Mouse (Mus musculus) midbrain, embryonic 14.5 days (tissue): ENCODE results near the gene Ttll11. TPM values are rescaled to one million over a fixed set of nuclear protein-coding genes. Genes with fewer than 3 reads are reported as not detected.
A peak's percentile ranks its signal among the peaks of the same experiment; 100 is the strongest.

ENCODE experiments used
- ATAC-seq: fragments of 200-750 bp; cut with Nextera tagmentation; 2 replicates; pipeline ENCODE4 v1.8.0; 2017; ENCODE audit warnings: moderate number of reproducible peaks, moderate library complexity; ENCODE audit not compliant: low FRiP score, low TSS enrichment
- DNase-seq: peaks from one replicate; pipeline ENCODE4 v3.0.0-alpha.2; 2015
- H3K27ac ChIP-seq: fragments of 300-500 bp; sonication (generic); replicated peaks from 2 replicates; pipeline ENCODE4 v1.5.1; 2014; ENCODE audit warnings: mild to moderate bottlenecking, low read depth, low read length, moderate library complexity
- H3K27me3 ChIP-seq: fragments of 300-500 bp; sonication (generic); 2 replicates; pipeline ENCODE4 v1.6.1; 2014; ENCODE audit warnings: low read length, control low read depth, mixed read lengths; ENCODE audit not compliant: control insufficient read depth, insufficient read depth
- H3K36me3 ChIP-seq: fragments of 300-500 bp; sonication (generic); 2 replicates; pipeline ENCODE4 v1.6.1; 2014; ENCODE audit warnings: low read length, control low read depth; ENCODE audit not compliant: control insufficient read depth, insufficient read depth
- H3K4me1 ChIP-seq: fragments of 300-500 bp; sonication (generic); 2 replicates; pipeline ENCODE4 v1.6.1; 2014; ENCODE audit warnings: mild to moderate bottlenecking, antibody characterized with exemption, low read length, control low read depth; ENCODE audit not compliant: control insufficient read depth, insufficient read depth
- H3K4me2 ChIP-seq: fragments of 300-500 bp; sonication (generic); 2 replicates; pipeline ENCODE4 v1.6.1; 2014; ENCODE audit warnings: mild to moderate bottlenecking, low read length, moderate library complexity
- H3K4me3 ChIP-seq: fragments of 300-500 bp; sonication (generic); replicated peaks from 2 replicates; pipeline ENCODE4 v1.5.1; 2014; ENCODE audit warnings: low read depth, low read length
- H3K9ac ChIP-seq: fragments of 300-500 bp; sonication (generic); replicated peaks from 2 replicates; pipeline ENCODE4 v1.6.1; 2014; ENCODE audit warnings: mild to moderate bottlenecking, low read length, moderate library complexity
- H3K9me3 ChIP-seq: fragments of 300-500 bp; sonication (generic); 2 replicates; pipeline ENCODE4 v1.6.1; 2016; ENCODE audit warnings: low read length, control low read depth, mixed read lengths; ENCODE audit not compliant: control insufficient read depth
- WGBS: fragments of 180-500 bp; shearing (Covaris S2); extraction: QIAGEN DNeasy Blood & Tissue Kit; methylation state at CpG from one replicate; pipeline ENCODE4 v1.1.7; 2014; 5-methylcytosine and 5-hydroxymethylcytosine counted together
- polyA plus RNA-seq: library from polyadenylated mRNA; unstranded; fragments of >200 nt; fragmentation: Nextera tagmentation; extraction: Ambion mirVana; gene quantifications from 2 replicates; pipeline ENCODE4 v1.2.1, GENCODE M21; 2014

Gene Ttll11
- polyA plus RNA-seq, 1 experiment from 2014 or later = 5.1 TPM

DNA sequence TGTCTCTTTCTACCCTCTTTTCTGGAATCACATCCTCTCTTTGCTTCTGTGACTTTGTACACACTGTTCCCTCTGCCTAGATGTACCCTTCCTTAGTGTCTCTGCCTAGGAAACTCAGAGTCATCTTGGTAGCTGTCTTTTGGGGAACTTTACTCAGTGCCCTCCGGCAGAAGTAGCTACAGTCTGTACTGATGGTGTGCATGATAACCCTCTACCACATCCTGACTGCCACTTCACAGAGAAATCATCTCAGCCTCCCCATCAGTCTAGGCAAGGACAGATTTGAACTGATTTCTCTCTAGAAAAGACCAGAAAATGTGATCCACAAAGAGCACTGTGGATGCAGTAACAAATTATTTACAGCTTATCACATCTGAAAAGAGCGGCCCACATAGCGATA lies 2.2 kb upstream of the Ttll11 start:
- ATAC-seq (no peak), DNase-seq (no peak)
- Histone ChIP-seq H3K9me3 (no peaks in the 10 kb centered on the region), H3K27me3 (no peaks in the 10 kb centered on the region), H3K4me1 (peaks cover 18% of the 10 kb centered on the region), H3K4me3 (no peak overlapping the region), H3K27ac (no peak overlapping the region), H3K9ac (no peak overlapping the region), H3K4me2 (no peak overlapping the region), H3K36me3 (no peaks in the 10 kb centered on the region)
- whole genome bisulfite sequencing = 77% methylated on average over 3 of the region's 3 CpGs

DNA sequence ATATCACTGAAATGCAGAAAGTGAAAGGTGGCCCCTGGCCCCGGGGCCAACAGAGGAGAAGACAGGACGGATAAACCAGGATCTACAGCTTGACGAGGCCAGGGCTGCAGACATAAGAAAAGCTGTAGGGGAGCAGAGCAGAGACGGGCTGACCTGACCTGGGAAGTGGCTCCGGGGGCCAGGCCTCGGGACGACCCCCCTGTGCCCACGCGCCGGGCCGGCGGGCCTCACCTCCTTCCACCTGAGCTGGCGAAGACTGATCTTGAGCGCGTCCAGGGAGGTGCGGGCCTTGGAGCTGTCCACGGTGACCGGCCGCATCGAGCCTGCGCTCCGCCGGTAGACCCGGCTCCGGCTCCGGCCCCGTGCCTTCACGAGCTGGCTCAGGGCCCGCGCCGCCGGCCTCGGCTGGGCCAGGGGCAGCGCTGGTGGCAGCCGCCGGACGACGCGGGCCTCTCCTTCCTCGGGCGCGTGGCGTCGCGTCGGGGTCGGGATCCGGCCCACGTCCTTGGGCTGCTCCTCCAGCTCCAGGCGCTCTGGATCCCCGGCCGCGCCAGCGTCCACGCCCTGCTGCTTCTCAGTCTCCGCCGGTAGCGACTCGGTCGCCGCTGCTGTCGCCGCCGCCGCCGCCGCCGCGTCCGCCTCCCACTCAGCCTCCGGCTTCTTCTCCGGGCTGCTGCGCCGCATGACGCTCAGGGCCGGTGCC lies 621 bp downstream of the Ttll11 start:
- H3K9me3 ChIP-seq = no peaks in the 10 kb centered on the region
- peak overlapping the region; percentile 97 for H3K4me2 ChIP-seq
- H3K9ac ChIP-seq = peak overlapping the region; percentile 95
- H3K4me1 ChIP-seq = peaks cover 18% of the 10 kb centered on the region
- WGBS = under 1% methylated on average over 65 of the region's 76 CpGs
- no peaks in the 10 kb centered on the region for H3K27me3 ChIP-seq
- H3K36me3 ChIP-seq = no peaks in the 10 kb centered on the region
- H3K4me3 ChIP-seq = peak overlapping the region; percentile 80
- peak overlapping the region; percentile 89 for H3K27ac ChIP-seq
- DNase-seq = peak; percentile 72
- ATAC-seq = peak; percentile 68

DNA sequence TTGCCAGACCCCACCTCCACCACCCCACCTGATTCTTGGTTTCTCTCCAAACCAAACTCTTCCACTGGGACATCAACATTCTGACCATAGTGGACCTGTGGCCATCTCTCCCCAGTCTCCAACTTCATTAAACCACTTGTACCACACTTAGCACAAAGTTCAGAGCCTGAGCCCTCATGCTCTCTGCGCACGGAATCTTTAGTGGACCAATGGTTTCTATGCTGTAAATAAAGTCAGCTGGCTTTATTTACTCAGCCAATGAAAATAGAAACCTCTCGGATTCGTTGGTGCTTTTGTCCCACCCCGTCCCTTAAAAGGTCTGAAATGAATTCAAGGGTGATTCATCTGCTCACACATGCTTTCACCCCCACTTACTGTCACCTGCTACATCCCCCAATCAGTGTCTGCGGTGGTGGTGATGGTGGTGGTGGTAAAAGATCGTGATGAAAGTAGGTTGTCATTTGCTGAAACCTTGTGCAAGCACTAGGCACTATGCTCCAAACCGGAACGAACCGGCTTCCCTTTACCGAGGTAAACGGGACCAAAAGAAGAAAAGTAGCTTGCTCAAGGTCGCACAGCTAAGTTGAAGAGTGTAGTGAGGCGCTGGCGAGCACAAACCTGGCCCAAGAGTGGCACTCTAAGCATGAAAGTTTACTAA lies 1.3 kb downstream of the Ttll11 start:
- peak; percentile 58 for DNase-seq
- H3K9ac ChIP-seq = peak overlapping the region; percentile 95
- H3K4me3 ChIP-seq = peak overlapping the region; percentile 80
- H3K36me3 ChIP-seq = no peaks in the 10 kb centered on the region
- no peak for ATAC-seq
- peaks cover 18% of the 10 kb centered on the region for H3K4me1 ChIP-seq
- H3K27ac ChIP-seq = peak overlapping the region; percentile 89; the same call in 1 of the 2 replicates
- 25% methylated on average over 15 of the region's 15 CpGs for WGBS
- H3K27me3 ChIP-seq = no peaks in the 10 kb centered on the region
- peak overlapping the region; percentile 97 for H3K4me2 ChIP-seq
- no peaks in the 10 kb centered on the region for H3K9me3 ChIP-seq

DNA sequence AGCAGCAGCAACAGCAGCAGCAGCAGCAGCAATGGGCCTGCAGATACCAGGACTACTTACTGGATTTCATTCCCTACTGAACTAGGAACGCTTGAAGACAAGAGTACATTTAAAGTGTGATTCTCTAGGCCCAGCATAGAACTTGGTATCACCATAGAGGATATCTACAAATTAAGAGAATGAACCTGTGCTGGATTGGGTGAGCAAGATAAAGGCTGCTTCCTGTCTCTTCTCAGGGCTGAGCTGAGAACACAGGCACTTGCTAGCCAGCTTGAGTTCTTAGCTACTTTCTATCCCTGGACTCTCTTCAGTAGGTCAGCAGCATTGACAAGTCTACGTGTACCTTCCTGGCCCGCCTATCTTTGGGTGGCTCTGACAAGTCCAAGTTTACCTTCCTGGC lies 2.0 kb downstream of the Ttll11 start:
- H3K27me3 ChIP-seq = no peaks in the 10 kb centered on the region
- DNase-seq = no peak
- 94% methylated on average over 3 of the region's 3 CpGs for WGBS
- no peaks in the 10 kb centered on the region for H3K36me3 ChIP-seq
- no peaks in the 10 kb centered on the region for H3K9me3 ChIP-seq
- no peak for ATAC-seq
- no peak overlapping the region for H3K9ac ChIP-seq
- no peak overlapping the region for H3K27ac ChIP-seq
- 0 out of 2 replicates have a peak overlapping the region, but pooled peaks have one; percentile 5 for H3K4me3 ChIP-seq
- H3K4me2 ChIP-seq = peak overlapping the region; percentile 97
- H3K4me1 ChIP-seq = peaks cover 18% of the 10 kb centered on the region

DNA sequence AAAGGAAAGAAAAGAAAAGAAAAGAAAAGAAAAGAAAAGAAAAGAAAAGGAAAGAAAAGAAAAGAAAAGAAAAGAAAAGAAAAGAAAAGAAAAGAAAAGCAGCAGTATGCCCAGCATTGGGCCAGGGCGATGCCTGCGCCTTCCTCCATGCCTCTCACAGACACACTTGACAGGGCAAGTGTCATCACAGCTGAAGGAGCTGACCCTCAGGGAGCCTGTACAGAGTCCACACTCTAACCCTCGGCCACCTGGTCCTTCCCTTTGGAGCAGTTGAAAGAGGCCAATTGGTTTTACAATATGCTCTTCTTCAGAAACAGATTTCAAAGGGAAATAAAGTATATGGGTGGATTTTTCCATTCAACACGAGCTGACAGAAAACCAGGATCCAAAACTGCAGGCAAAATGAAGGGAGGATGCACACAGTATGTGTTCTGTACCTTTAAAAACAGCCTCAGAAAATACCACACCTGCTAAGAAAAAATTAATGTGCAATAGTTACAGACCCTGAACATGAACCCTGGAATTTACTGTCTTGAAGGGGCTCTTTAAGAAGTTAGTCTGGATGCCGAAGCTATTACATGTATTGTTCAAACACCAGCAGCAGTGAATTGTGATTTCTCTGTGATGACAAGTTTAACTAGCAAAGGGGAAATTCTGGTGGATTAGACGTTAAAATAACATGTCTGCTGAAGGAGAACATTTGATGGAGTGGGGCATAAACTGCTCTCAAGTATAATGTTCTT lies 7.3 kb downstream of the Ttll11 start:
- H3K36me3 ChIP-seq = no peaks in the 10 kb centered on the region
- DNase-seq (no peak), ATAC-seq (no peak)
- no peak overlapping the region for H3K4me3 ChIP-seq
- no peaks in the 10 kb centered on the region for H3K27me3 ChIP-seq
- H3K4me1 ChIP-seq = peaks cover 3% of the 10 kb centered on the region
- WGBS = 73% methylated on average over 6 of the region's 6 CpGs
- no peak overlapping the region for H3K27ac ChIP-seq
- no peak overlapping the region for H3K9ac ChIP-seq
- no peaks in the 10 kb centered on the region for H3K9me3 ChIP-seq
- H3K4me2 ChIP-seq = no peak overlapping the region

DNA sequence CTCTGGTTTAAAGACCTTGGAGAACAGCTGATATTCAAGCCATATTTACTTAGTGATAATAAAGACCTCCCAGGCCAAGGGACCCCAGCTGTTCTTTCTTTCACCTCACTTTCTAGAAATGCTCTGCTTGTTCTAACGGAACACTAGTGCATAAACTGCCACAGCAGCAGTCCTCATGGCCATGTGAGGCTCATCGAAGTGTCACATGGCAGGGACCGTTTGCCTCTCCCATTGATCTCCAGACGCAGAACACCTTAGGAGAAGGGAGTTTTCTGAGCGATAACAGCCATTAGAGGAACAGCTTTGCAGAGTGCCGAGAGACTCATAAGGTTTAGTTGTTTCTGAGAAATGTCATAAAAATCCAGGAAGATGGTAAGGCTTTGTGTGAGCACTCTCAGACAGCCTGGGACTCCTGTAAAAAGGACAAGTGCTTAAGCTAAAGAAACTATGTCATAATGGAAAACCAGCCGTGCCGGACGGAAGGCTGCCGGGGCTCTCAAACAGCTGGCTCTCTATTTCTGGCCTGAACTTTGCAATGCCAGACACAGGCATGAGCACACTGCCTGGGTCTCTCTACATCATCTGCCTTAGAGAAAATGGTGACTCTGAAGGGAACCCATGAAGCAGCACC lies 13.7 kb downstream of the Ttll11 start:
- no peak overlapping the region for H3K4me3 ChIP-seq
- H3K4me1 ChIP-seq = no peaks in the 10 kb centered on the region
- H3K27me3 ChIP-seq = no peaks in the 10 kb centered on the region
- no peaks in the 10 kb centered on the region for H3K9me3 ChIP-seq
- no peak for DNase-seq
- no peak overlapping the region for H3K9ac ChIP-seq
- H3K4me2 ChIP-seq = no peak overlapping the region
- no peaks in the 10 kb centered on the region for H3K36me3 ChIP-seq
- 86% methylated on average over 10 of the region's 10 CpGs for WGBS
- H3K27ac ChIP-seq = no peak overlapping the region
- ATAC-seq = no peak

DNA sequence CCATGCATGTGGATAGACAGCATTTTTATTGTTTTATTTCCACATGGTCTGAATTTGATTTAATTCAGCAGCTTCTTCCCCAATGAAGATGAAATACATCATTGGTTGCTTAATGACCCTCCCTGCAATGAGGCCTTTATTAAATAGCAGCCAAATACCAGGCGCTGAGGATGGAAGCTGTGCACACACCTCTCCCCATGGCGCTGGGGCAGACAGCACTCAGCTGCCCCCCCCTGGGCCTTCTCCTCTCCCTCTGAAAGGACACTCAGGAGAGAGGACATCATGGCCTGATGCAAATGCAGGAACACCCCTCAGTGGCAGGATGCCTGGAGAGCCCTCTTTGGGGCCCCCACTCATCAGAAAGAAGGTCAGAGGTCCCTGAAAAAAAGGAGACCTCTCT lies 16.4 kb downstream of the Ttll11 start:
- H3K9ac ChIP-seq = no peak overlapping the region
- WGBS = 75% methylated on average over 2 of the region's 2 CpGs
- H3K4me3 ChIP-seq = no peak overlapping the region
- no peaks in the 10 kb centered on the region for H3K36me3 ChIP-seq
- H3K4me1 ChIP-seq = no peaks in the 10 kb centered on the region
- H3K9me3 ChIP-seq = no peaks in the 10 kb centered on the region
- DNase-seq (no peak), ATAC-seq (no peak; the same call in 1 of the 2 replicates)
- no peak overlapping the region for H3K27ac ChIP-seq
- H3K27me3 ChIP-seq = no peaks in the 10 kb centered on the region
- no peak overlapping the region for H3K4me2 ChIP-seq

DNA sequence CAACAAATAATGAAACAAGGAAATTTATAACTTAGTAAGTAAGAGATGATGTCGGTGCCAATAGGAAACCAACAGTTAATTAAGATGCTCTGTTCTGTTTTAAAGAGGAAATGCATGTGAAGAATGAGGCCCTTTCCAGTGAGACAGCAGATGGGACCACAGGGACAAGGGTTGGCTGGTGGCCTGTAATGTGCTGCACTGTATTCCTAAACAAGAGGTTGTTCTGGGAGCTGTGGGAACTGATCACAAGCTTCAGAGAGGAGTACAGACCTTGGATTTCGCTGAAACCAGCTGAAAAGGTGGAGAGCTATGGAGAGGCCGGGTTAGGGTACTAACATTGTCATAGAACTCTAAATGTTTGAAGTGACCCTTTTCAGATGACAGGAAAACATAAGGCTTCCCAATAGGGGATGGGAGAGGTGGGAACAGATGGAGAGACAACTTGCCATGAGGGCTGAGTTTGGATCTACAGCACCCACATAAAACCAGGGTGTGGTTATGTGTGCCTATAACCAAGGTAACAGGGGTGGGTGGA lies 18.1 kb downstream of the Ttll11 start:
- Histone ChIP-seq H3K27me3 (no peaks in the 10 kb centered on the region), H3K36me3 (no peaks in the 10 kb centered on the region), H3K9me3 (no peaks in the 10 kb centered on the region), H3K4me2 (no peak overlapping the region), H3K27ac (no peak overlapping the region), H3K4me1 (no peaks in the 10 kb centered on the region), H3K9ac (no peak overlapping the region), H3K4me3 (no peak overlapping the region)
- DNase-seq (no peak), ATAC-seq (no peak)
- WGBS = 90% methylated on average over 3 of the region's 3 CpGs
